Mouse (Mus musculus): ENCODE results near the gene Hgfac.

Gene Hgfac

DNA sequence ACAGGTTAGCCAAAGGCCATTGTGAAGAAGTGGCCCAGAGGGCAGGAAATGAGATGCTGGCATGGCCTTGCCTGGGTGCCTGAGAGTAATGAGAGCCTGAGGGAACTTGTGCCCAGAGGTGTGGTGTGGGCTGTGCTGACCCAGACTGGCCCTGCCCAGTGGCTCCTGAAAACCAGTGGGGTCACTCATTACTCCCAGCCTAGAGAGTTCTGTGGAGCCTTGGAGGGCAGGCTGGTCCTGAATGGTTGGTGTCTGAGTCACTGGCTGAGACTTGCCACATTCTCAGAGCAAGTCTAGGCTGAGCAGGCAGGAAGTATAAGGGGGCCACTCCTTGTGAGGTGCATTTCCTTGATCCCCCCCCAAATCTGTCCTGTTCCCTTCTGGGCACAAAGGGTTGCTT, 3.9 kb upstream of the Hgfac start:
- no peak for DNase-seq (ENCODE audit: low read depth, low spot score)

DNA sequence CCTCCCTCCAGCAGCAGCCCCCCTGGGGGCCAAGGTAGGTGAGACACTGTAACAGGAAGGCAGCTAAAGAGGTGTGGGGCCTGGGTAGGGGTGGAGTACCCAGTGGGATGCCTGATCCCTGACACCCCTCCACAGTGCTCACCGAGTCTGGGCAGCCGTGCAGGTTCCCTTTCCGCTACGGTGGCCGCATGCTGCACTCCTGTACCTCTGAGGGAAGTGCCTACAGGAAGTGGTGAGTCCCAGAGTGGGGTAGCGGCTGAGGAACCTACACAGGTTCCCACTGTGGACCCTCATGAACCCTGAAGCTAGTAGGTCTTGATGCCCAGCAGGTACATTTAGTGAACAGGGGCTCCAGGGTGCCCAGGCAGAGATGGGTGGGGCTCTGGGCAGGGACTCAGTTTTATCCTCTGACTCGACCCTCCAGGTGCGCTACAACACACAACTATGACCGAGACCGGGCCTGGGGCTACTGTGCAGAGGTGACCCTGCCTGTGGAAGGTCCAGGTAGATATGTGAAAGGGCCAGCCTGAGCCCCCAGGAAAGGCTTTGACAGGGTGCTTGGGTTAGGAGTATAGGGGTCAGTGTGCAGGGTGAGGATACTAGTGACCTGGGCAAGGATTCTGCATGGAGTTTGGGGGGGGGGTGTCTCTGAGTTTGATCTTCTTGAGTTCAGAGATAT, 1.3 kb downstream of the Hgfac start:
- no peak for DNase-seq (ENCODE audit: low read depth, low spot score)

GRCm38 (mm10) chr5:35043110-35043451, 1.8 kb downstream of the Hgfac start:
- DNase-seq (ENCODE audit: low read depth, low spot score) = peak; percentile 50

DNA sequence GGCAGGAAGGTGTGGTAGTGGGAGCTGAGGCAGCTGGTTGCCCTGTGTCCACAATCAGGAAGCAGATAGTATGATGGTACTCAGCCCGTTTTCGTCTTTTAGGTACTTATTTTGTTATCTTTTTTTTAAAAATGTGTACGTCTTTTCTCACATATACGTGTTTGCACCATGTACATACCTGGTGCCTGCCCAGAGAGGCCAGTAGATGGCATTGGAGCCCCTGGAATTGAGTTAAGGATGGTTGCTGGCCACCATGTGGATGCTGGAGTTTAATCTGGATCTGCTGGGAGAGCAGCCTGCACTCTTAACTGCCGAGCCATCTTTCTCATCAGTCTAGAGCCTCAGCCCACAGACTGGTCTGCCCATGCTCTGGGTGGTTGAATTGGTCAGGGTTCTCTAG, 9.2 kb downstream of the Hgfac start:
- no peak for DNase-seq (ENCODE audit: low read depth, low spot score)

DNA sequence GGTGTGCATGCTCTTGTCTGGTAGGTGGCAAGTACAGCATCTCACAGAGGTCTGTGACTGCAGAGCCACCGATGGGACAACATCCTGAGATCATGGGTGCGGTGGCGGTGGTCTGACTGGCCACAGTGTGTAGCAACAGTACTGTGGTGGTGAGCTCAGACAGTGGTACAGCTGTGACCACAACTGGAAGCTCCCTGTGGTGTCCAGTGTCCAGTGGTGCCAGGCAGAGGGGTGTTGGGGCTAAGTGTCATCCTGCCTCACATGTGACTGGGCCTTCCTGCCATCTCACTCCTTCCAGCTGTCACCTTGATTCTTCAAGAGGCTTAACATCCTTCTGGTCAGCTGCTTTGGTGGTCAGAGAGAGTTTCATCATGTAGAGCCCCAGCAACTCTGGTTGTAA, 13.3 kb downstream of the Hgfac start:
- DNase-seq (ENCODE audit: low read depth, low spot score) = no peak

GRCm38 (mm10) chr5:35055076-35055475, 13.8 kb downstream of the Hgfac start:
- DNase-seq (ENCODE audit: low read depth, low spot score) = no peak

DNA sequence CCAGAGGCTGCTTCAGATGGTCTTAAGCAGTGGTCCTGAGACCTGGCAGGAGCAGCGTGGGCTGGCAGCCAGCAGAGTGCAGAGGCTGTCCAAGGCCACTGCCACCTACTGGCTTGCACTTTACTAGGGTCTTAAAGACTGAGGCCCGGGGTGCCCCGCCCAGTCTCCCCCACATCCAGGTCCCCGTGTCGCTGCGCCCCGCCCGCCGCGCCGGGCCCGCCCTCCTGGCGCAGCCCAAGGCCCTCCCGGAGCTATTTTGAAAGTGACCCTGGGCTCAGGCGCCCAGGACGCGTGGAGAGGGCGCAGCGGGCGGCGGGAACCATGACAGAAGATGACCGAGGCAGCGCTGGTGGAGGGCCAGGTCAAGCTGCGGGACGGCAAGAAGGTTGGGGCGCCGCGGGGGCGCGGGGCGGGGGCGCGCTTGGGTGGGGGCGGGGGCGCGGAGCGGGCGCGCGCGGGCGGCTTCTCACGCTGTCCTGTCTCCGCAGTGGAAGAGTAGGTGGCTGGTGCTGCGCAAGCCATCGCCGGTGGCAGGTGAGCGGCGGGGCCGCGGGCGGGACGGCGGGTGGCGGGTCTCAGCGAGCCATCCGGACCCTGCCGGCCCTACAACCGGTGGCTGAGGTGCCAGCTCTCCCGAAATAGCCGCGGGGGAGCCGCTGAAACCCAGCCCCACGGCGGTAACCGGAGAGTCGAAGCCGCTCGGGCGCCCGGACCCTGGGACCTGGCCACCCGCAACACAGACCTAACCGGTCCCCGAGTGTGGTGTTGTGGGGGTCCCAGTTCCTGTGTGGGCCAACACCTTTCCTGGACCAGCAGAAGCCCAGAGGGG, 15.5 kb downstream of the Hgfac start, which contains the start of gene Dok7:
Dok7 (plus strand) TSS at position 163 of the 829 bp plus-strand sequence.
- DNase-seq (ENCODE audit: low read depth, low spot score) = no peak

GRCm38 (mm10) chr5:35057582-35057981, 16.3 kb downstream of the Hgfac start:
- no peak for DNase-seq (ENCODE audit: low read depth, low spot score)

GRCm38 (mm10) chr5:35058216-35058615, 16.9 kb downstream of the Hgfac start:
- no peak for DNase-seq (ENCODE audit: low read depth, low spot score)

DNA sequence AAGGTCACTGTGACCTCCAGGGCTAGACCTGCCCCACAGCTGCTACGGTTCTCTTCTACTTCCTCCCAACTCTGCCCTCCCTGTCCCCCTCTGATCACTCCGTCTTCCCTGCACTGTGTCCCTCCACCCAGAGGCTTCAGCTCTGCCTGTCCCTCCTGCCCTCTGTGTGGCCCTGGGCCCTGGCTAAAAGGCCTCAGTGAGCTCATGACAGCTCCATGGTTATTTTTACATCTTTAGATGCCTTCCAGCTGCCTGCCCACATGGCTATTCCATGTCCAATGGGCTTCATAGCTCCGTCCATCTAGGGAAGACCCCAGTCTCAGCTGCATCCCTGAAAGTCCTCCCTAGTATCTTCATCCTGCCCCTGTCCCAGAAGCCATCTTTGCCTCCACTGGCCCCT, 18.8 kb downstream of the Hgfac start:
- DNase-seq (ENCODE audit: low read depth, low spot score) = no peak

DNA sequence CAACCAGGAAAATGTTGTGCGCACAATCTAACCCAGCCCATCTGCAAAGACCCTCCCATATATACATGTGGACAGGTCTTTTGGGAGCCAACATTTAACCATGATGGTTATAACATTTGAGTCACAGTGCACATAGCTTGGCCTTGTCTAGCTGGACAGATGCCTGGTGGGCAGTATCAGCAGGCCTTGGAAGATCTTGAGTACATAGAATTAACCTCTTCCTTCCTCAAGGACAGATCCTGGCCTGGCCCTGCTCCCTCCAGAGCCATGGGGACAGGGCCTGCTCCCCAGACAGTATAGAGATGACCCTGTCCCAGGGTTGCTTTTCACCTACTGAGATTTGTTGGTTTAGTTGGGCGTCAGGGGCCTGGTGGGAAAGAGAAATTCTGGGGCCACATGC, 28.5 kb downstream of the Hgfac start:
- no peak for DNase-seq (ENCODE audit: low read depth, low spot score)

DNA sequence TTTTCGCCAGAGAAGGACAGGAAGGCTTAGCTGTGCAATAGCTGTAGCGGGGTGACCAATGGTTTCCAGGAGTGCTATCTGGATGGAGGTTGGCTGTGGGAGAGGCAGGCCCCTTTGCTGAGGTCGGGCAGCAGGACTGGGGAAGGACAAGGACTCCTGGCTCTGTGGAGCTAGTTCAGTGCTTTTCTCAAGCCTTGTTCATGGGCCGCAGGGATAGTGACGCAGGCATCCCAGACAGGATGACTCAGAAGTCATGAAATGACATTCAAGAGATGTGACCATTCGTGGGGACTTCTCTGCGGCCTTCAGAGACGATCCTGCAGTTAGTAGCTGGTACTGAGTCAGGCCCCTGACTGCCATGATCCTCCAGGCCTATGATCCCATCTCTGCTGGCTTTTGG, 29.0 kb downstream of the Hgfac start:
- DNase-seq (ENCODE audit: low read depth, low spot score) = no peak

GRCm38 (mm10) chr5:35070953-35071352, 29.6 kb downstream of the Hgfac start:
- DNase-seq (ENCODE audit: low read depth, low spot score) = peak; percentile 34

DNA sequence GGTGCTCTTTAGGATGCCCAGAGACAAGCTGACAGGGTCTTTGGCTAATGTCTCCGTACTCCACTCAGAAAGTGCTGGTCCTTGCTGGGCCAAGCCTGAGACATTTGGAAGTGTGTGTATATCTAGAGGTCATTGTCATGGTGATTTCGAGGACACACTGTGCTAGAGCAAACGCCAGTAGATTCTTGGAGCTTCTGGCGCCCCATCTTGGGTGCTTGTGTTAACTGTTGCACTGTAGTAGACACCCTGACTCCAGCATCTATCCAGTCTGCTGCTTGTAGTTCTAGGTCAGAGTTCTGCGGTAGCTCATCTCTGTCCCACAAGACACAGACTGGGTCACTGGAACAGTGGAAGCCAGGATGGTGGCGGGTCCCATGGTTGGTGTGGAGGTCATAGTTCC, 30.5 kb downstream of the Hgfac start:
- DNase-seq (ENCODE audit: low read depth, low spot score) = no peak

DNA sequence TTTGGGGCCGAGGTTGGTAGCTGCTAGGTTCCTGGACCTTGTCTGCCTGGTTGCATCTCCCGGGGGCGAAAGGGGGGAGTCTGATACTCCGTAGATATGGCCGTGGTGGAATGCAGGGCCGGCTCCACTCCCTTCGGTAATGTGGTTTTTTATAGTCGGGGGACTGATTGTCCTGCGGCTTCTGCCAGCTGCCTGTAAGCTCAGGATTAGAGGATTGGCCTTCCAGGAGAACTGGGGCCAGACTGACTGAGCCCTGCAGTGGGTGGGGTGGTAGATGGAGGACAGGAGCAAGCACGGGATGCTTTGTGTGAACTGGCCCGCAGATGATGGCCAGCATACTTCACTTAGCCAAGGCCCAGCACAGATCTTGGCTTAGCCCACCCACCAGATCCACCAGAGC, 31.9 kb downstream of the Hgfac start:
- DNase-seq (ENCODE audit: low read depth, low spot score) = no peak

GRCm38 (mm10) chr5:35073992-35074391, 32.7 kb downstream of the Hgfac start:
- no peak for DNase-seq (ENCODE audit: low read depth, low spot score)

- no peak for DNase-seq (ENCODE audit: low read depth, low spot score)
Observed at GRCm38 (mm10) chr5:35076369-35076768, 35.1 kb downstream of the Hgfac start.

DNA sequence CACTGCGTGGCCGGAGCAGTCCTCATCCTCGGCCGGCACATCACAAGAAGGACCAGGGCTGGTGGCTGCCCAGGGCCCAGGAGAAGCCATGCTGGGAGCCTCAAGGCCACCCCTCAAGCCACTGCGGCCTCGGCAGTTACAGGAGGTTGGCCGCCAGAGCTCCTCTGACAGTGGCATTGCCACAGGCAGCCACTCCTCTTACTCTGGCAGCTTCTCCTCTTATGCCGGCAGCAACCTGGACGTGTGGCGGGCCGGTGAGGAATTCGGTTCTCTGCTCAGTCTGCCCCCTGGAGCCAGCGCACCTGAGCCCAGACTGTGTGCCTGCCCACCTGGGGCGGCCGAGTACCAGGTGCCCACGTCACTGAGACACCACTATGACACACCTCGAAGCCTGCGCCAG, 37.8 kb downstream of the Hgfac start:
- DNase-seq (ENCODE audit: low read depth, low spot score) = no peak

- DNase-seq (ENCODE audit: low read depth, low spot score) = no peak
Observed at GRCm38 (mm10) chr5:35084913-35085312, 43.6 kb downstream of the Hgfac start.

GRCm38 (mm10) chr5:35088785-35089613, 47.7 kb downstream of the Hgfac start:
- DNase-seq (ENCODE audit: low read depth, low spot score) = no peak

DNA sequence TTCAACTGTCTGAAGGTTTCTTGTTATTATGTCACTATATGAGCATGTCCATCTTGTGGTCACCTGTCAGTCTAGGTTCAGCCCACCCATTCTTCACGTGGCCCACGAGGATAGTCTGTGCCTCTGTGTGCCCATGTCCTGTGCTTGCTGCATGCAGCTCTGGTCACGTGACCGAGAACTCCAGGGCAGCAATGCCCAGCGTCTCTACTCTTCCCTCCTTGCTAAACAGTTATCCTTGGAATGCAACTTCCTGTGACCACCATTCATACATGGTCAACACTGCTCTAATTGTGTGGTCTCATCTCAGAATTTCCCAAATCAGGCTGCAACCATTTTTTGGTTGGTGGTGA, 48.3 kb downstream of the Hgfac start:
- no peak for DNase-seq (ENCODE audit: low read depth, low spot score)

DNA sequence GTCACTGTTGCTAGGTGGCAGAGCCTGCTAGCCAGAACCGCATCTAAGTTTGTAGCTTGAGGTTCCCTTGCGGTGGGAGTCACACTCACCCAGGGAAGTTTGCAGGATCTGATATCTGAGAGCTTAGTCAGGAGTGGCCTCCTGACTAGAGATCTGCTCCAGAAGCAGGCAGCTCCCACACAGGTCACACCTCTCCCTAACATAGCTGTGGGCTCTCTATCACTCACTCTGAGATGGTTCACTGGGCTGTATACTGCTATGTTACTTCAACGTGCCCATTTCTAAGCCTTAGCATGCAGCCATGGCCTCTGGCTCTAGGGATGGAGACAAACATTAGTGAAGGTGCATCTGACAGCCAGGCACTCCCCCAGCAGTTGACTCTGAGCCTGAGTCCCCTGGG, 50.3 kb downstream of the Hgfac start:
- DNase-seq (ENCODE audit: low read depth, low spot score) = no peak
